Mouse (Mus musculus): ENCODE results near the gene Dvl2.
"Not testable (repeated sequence)": the region's sequence is repeated elsewhere in the genome, so short reads cannot be mapped to it uniquely, and the experiment has no call there.

Gene Dvl2

GRCm38 (mm10) chr11:70000396-70000898, at the start of gene Dvl2:
TSS of gene Dvl2 (plus strand) at chr11:70000595.
- DNase-seq (ENCODE audit: low read depth, low spot score): peak; percentile 92

GRCm38 (mm10) chr11:69950807-69951459, 49.5 kb upstream of the Dvl2 start:
- DNase-seq (ENCODE audit: low read depth, low spot score): no peak

GRCm38 (mm10) chr11:69952274-69952673, 48.1 kb upstream of the Dvl2 start:
- DNase-seq (ENCODE audit: low read depth, low spot score): no peak

- no peak for DNase-seq (ENCODE audit: low read depth, low spot score)
Observed at GRCm38 (mm10) chr11:69953267-69953915, 47.0 kb upstream of the Dvl2 start.

- not testable (repeated sequence) for DNase-seq (ENCODE audit: low read depth, low spot score)
Observed at GRCm38 (mm10) chr11:69955618-69956017, 44.8 kb upstream of the Dvl2 start.

- no peak for DNase-seq (ENCODE audit: low read depth, low spot score)
Observed at GRCm38 (mm10) chr11:69956218-69956617, 44.2 kb upstream of the Dvl2 start.

GRCm38 (mm10) chr11:69960616-69961015, 39.8 kb upstream of the Dvl2 start:
- no peak for DNase-seq (ENCODE audit: low read depth, low spot score)

- DNase-seq (ENCODE audit: low read depth, low spot score): no peak
Observed at GRCm38 (mm10) chr11:69961841-69962240, 38.6 kb upstream of the Dvl2 start.

- no peak for DNase-seq (ENCODE audit: low read depth, low spot score)
Observed at GRCm38 (mm10) chr11:69964650-69965270, 35.6 kb upstream of the Dvl2 start, which contains the start of gene Cldn7. TSS of gene Cldn7 (plus strand) at chr11:69964779.

- no peak for DNase-seq (ENCODE audit: low read depth, low spot score)
Observed at GRCm38 (mm10) chr11:69965271-69966005, 35.0 kb upstream of the Dvl2 start.

GRCm38 (mm10) chr11:69966006-69966859, 34.2 kb upstream of the Dvl2 start:
- no peak for DNase-seq (ENCODE audit: low read depth, low spot score)

- no peak for DNase-seq (ENCODE audit: low read depth, low spot score)
Observed at GRCm38 (mm10) chr11:69966860-69967517, 33.4 kb upstream of the Dvl2 start.

- DNase-seq (ENCODE audit: low read depth, low spot score): no peak
Observed at GRCm38 (mm10) chr11:69968793-69969192, 31.6 kb upstream of the Dvl2 start.

- DNase-seq (ENCODE audit: low read depth, low spot score): no peak
Observed at GRCm38 (mm10) chr11:69970222-69970621, 30.2 kb upstream of the Dvl2 start.

GRCm38 (mm10) chr11:69970775-69971174, 29.6 kb upstream of the Dvl2 start:
- no peak for DNase-seq (ENCODE audit: low read depth, low spot score)

GRCm38 (mm10) chr11:69974907-69975306, 25.5 kb upstream of the Dvl2 start:
- DNase-seq (ENCODE audit: low read depth, low spot score): no peak

- DNase-seq (ENCODE audit: low read depth, low spot score): no peak
Observed at GRCm38 (mm10) chr11:69976271-69976670, 24.1 kb upstream of the Dvl2 start.

- DNase-seq (ENCODE audit: low read depth, low spot score): no peak
Observed at GRCm38 (mm10) chr11:69979827-69980195, 20.6 kb upstream of the Dvl2 start.

- DNase-seq (ENCODE audit: low read depth, low spot score): peak; percentile 99
Observed at GRCm38 (mm10) chr11:69980196-69981140, 19.9 kb upstream of the Dvl2 start.

All from brain, embryonic 18.5 days (tissue).